Mouse (Mus musculus) naive thymus-derived CD4-positive, alpha-beta T cell, adult 2 months (primary cell): Measurements from ENCODE around the gene Olfr1173.

Experiments
- DNase-seq: peaks from one replicate; pipeline ENCODE4 v3.0.0-alpha.2; 2011; ENCODE audit warnings: low read depth

The Olfr1173 gene

GRCm38 (mm10) chr2:88279775-88280174 is at the start of gene Olfr1173:
Olfr1173 (minus strand) TSS chr2:88279875.
- DNase-seq = no peak

GRCm38 (mm10) chr2:88327115-88327514 is 47.4 kb upstream of the Olfr1173 start, which contains the start of gene Olfr1175-ps:
Olfr1175-ps (minus strand) TSS chr2:88327215.
- DNase-seq = no peak

GRCm38 (mm10) chr2:88315035-88315434 is 35.4 kb upstream of the Olfr1173 start, which contains the start of gene Olfr1174-ps:
Olfr1174-ps (minus strand) TSS chr2:88315135.
- no peak for DNase-seq

- DNase-seq = no peak
These were observed 51.4 kb downstream of the Olfr1173 start, which contains the start of gene Olfr1170 for GRCm38 (mm10) chr2:88228234-88228633. Olfr1170 (minus strand) TSS chr2:88228334.
